Mouse (Mus musculus): ENCODE data around the gene Eps8. TPM values are rescaled to one million over a fixed set of nuclear protein-coding genes. Genes with fewer than 3 reads are reported as not detected.
A peak's percentile ranks its signal among the peaks of the same experiment; 100 is the strongest.

Eps8 gene
- polyA plus RNA-seq, 1 experiment = 66.0 TPM

GRCm38 (mm10) chr6:137583056-137583455 is 71.6 kb downstream of the Eps8 start:
- no peaks in the 10 kb centered on the region for H3K36me3 ChIP-seq (ENCODE audit: control insufficient read depth, insufficient read depth, low read length)
- 94% methylated on average over 5 of the region's 5 CpGs for WGBS
- no peak overlapping the region for H3K4me3 ChIP-seq (ENCODE audit: low read depth, low read length)
- TF ChIP-seq CTCF (IDR thresholded peaks at IDR 0.05; ENCODE audit: extremely low read depth, insufficient read length, insufficient replicate concordance, low read depth, low read length) = no peak
- TF ChIP-seq POLR2A (IDR thresholded peaks at IDR 0.05; ENCODE audit: low read depth, low read length) = no peak
- H3K27me3 ChIP-seq (ENCODE audit: control insufficient read depth, insufficient read depth, low read length) = no peaks in the 10 kb centered on the region
- no peak overlapping the region for H3K27ac ChIP-seq (ENCODE audit: insufficient read depth, low read depth, low read length)
- peaks cover 3% of the 10 kb centered on the region; the same call in 1 of the 2 replicates for H3K4me1 ChIP-seq (ENCODE audit: control insufficient read depth, insufficient read depth, insufficient read length, low read length)

DNA sequence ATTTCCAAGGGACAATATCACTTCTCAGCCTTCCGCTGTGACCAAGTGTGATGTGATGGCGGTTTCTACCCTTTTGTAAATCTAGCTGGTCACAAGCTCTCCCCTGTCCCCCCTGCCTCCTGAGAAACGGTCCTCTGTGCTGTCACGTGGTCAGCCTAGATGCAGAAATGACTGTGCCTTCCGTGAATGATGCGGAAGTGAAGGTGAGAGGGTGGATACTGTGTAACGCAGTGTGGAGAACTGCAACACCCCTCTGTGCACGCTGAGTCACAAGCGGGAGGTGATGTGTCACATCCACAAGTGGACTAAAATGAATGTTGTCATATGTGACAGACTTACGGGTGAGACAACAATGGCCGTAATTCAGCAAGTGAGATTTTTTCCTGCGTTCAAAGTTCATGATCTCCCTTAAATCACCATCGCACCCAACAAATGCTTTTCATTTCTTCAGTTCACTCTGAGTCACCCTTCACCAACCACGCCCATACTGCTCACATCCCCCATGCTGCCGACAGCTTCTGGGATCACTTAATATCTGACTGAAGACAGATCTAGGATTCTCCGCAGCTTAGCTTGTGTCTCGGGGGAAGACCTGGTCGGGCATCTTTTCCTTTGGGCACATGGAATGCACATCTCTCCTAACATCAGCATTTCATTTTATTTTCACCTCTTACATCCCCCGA is 72.3 kb downstream of the Eps8 start:
- no peak for TF ChIP-seq CTCF (IDR thresholded peaks at IDR 0.05; ENCODE audit: extremely low read depth, insufficient read length, insufficient replicate concordance, low read depth, low read length)
- no peak for TF ChIP-seq POLR2A (IDR thresholded peaks at IDR 0.05; ENCODE audit: low read depth, low read length)
- Histone ChIP-seq H3K27ac (ENCODE audit: insufficient read depth, low read depth, low read length) (no peak overlapping the region), H3K36me3 (ENCODE audit: control insufficient read depth, insufficient read depth, low read length) (no peaks in the 10 kb centered on the region), H3K4me1 (ENCODE audit: control insufficient read depth, insufficient read depth, insufficient read length, low read length) (peaks cover 3% of the 10 kb centered on the region; the same call in 1 of the 2 replicates), H3K27me3 (ENCODE audit: control insufficient read depth, insufficient read depth, low read length) (no peaks in the 10 kb centered on the region), H3K4me3 (ENCODE audit: low read depth, low read length) (no peak overlapping the region)
- WGBS = 76% methylated on average over 19 of the region's 19 CpGs

DNA sequence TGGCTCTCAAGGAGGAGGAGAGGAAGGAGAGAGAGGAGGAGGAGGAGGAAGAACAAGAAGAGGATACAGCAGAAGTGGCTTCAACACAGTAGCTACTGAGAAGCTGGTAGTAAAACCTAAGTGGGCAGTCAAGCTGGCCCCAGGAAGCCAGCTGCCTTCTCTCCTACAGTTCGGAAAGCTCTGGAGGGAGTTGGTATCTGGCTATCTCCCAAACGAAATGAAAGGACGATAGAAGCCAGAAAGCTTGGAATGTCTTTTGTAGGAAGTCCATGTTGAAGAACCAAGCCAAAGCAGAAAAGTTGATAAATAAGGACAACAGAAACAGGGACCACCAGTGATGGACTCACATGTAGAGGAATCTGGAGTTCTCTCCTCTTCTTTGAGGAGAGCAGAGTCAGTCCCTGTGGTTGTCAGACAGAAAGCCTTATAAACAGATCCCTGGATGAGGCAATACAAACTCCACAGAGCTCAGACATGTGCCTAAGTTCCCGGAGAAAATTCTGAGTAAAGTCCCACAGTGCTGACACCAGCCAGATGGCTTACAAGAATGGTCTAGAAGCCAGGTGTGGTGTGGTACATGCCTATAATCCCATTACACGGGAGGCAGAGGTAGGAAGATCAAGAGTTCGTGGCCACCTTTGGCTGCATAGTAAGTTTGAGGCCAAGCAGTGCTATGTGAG is 73.2 kb downstream of the Eps8 start:
- TF ChIP-seq CTCF (IDR thresholded peaks at IDR 0.05; ENCODE audit: extremely low read depth, insufficient read length, insufficient replicate concordance, low read depth, low read length) = no peak
- no peak for TF ChIP-seq POLR2A (IDR thresholded peaks at IDR 0.05; ENCODE audit: low read depth, low read length)
- 74% methylated on average over 6 of the region's 6 CpGs for WGBS
- Histone ChIP-seq H3K36me3 (ENCODE audit: control insufficient read depth, insufficient read depth, low read length) (no peaks in the 10 kb centered on the region), H3K27me3 (ENCODE audit: control insufficient read depth, insufficient read depth, low read length) (no peaks in the 10 kb centered on the region), H3K27ac (ENCODE audit: insufficient read depth, low read depth, low read length) (peak overlapping the region; percentile 46; the same call in 1 of the 2 replicates), H3K4me3 (ENCODE audit: low read depth, low read length) (no peak overlapping the region), H3K4me1 (ENCODE audit: control insufficient read depth, insufficient read depth, insufficient read length, low read length) (peaks cover 8% of the 10 kb centered on the region)

DNA sequence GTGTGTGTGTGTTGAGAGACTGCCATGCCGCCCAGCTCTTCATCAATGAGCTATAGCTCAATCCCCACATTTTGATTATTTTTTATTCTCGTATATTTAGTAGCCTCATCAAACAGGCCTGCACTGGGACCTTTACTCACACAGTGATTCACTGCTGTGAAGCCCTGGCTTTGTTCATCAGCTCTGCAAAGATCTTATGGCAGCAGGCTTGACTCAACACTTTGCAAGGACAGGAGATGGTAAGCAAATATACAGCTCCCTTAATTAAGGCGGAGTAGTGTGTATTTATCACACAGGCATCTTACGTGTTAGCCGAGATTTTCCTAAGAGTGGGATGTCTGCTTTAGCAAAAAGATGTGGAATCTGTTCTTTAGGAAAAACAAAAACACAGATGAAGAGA is 74.2 kb downstream of the Eps8 start:
- peaks cover 14% of the 10 kb centered on the region for H3K4me1 ChIP-seq (ENCODE audit: control insufficient read depth, insufficient read depth, insufficient read length, low read length)
- 88% methylated on average over 5 of the region's 5 CpGs for WGBS
- H3K27me3 ChIP-seq (ENCODE audit: control insufficient read depth, insufficient read depth, low read length) = no peaks in the 10 kb centered on the region
- no peak overlapping the region for H3K4me3 ChIP-seq (ENCODE audit: low read depth, low read length)
- TF ChIP-seq CTCF (IDR thresholded peaks at IDR 0.05; ENCODE audit: extremely low read depth, insufficient read length, insufficient replicate concordance, low read depth, low read length) = no peak
- no peak for TF ChIP-seq POLR2A (IDR thresholded peaks at IDR 0.05; ENCODE audit: low read depth, low read length)
- no peak overlapping the region for H3K27ac ChIP-seq (ENCODE audit: insufficient read depth, low read depth, low read length)
- H3K36me3 ChIP-seq (ENCODE audit: control insufficient read depth, insufficient read depth, low read length) = no peaks in the 10 kb centered on the region

DNA sequence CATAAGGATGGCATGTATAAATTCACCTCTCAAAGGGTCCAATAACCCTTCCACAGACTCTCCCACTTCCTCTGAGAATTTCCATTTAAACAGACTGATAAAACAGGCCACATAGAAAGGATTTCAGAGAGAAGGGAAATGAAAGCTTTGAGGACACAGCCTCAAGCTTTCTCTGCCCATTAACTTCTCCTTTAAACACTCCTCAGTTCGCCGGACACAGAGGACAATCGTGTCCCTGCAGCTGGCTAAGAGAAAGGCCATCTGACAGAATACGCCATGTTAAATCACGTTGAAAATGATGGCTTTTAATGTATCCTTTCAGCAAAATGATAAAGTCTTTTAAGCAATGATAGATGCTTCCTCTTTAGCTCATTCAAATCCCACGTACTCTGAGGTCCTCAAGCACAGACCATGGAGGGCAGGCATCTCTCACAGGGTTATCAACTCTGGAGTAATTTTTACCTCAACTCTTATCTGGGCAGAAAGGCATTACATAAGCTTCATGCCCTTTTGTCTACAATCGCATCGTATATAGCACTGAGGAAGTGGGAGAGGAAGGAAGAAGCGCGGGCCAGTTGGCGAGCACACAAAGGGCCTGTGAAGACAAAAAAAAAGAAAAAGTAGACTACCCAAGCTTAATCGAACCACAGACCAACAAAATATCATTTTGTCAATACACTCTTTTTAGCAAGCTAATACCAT is 77.9 kb downstream of the Eps8 start:
- H3K4me3 ChIP-seq (ENCODE audit: low read depth, low read length) = no peak overlapping the region
- WGBS = 59% methylated on average over 12 of the region's 12 CpGs
- 0 out of 2 replicates have a peak overlapping the region, but pooled peaks have one; percentile 18 for H3K27ac ChIP-seq (ENCODE audit: insufficient read depth, low read depth, low read length)
- no peaks in the 10 kb centered on the region for H3K27me3 ChIP-seq (ENCODE audit: control insufficient read depth, insufficient read depth, low read length)
- TF ChIP-seq POLR2A (IDR thresholded peaks at IDR 0.05; ENCODE audit: low read depth, low read length) = no peak
- no peak for TF ChIP-seq CTCF (IDR thresholded peaks at IDR 0.05; ENCODE audit: extremely low read depth, insufficient read length, insufficient replicate concordance, low read depth, low read length)
- no peaks in the 10 kb centered on the region for H3K36me3 ChIP-seq (ENCODE audit: control insufficient read depth, insufficient read depth, low read length)
- H3K4me1 ChIP-seq (ENCODE audit: control insufficient read depth, insufficient read depth, insufficient read length, low read length) = peaks cover 18% of the 10 kb centered on the region

GRCm38 (mm10) chr6:137576091-137576490 is 78.6 kb downstream of the Eps8 start:
- peaks cover 24% of the 10 kb centered on the region for H3K4me1 ChIP-seq (ENCODE audit: control insufficient read depth, insufficient read depth, insufficient read length, low read length)
- no peaks in the 10 kb centered on the region for H3K27me3 ChIP-seq (ENCODE audit: control insufficient read depth, insufficient read depth, low read length)
- no peaks in the 10 kb centered on the region for H3K36me3 ChIP-seq (ENCODE audit: control insufficient read depth, insufficient read depth, low read length)
- 96% methylated on average over 4 of the region's 4 CpGs for WGBS
- peak overlapping the region; percentile 90; the same call in 1 of the 2 replicates for H3K27ac ChIP-seq (ENCODE audit: insufficient read depth, low read depth, low read length)
- no peak overlapping the region for H3K4me3 ChIP-seq (ENCODE audit: low read depth, low read length)
- no peak for TF ChIP-seq CTCF (IDR thresholded peaks at IDR 0.05; ENCODE audit: extremely low read depth, insufficient read length, insufficient replicate concordance, low read depth, low read length)
- TF ChIP-seq POLR2A (IDR thresholded peaks at IDR 0.05; ENCODE audit: low read depth, low read length) = no peak

GRCm38 (mm10) chr6:137573897-137574296 is 80.8 kb downstream of the Eps8 start:
- TF ChIP-seq CTCF (IDR thresholded peaks at IDR 0.05; ENCODE audit: extremely low read depth, insufficient read length, insufficient replicate concordance, low read depth, low read length) (no peak), POLR2A (IDR thresholded peaks at IDR 0.05; ENCODE audit: low read depth, low read length) (no peak)
- H3K4me3 ChIP-seq (ENCODE audit: low read depth, low read length) = no peak overlapping the region
- no peaks in the 10 kb centered on the region for H3K27me3 ChIP-seq (ENCODE audit: control insufficient read depth, insufficient read depth, low read length)
- no peak overlapping the region for H3K27ac ChIP-seq (ENCODE audit: insufficient read depth, low read depth, low read length)
- no peaks in the 10 kb centered on the region for H3K36me3 ChIP-seq (ENCODE audit: control insufficient read depth, insufficient read depth, low read length)
- WGBS = 80% methylated on average over 7 of the region's 7 CpGs
- H3K4me1 ChIP-seq (ENCODE audit: control insufficient read depth, insufficient read depth, insufficient read length, low read length) = peaks cover 29% of the 10 kb centered on the region
